Mouse (Mus musculus) liver, adult 10 weeks (tissue): ENCODE results near the gene S100a7a. TPM values are rescaled to one million over a fixed set of nuclear protein-coding genes. Genes with fewer than 3 reads are reported as not detected.

ENCODE experiments used
- polyA plus RNA-seq: library from polyadenylated mRNA; stranded (reverse); fragments of 350-450 nt; fragmentation: Illumina TruSeq; extraction: RNeasy Lipid Tissue Mini Kit (QIAGEN cat#74804); gene quantifications from one replicate; pipeline ENCODE4 v1.2.3, GENCODE M21; 2014; ENCODE audit warnings: low read depth, low replicate concordance

Gene S100a7a
- not detected for polyA plus RNA-seq

DNA sequence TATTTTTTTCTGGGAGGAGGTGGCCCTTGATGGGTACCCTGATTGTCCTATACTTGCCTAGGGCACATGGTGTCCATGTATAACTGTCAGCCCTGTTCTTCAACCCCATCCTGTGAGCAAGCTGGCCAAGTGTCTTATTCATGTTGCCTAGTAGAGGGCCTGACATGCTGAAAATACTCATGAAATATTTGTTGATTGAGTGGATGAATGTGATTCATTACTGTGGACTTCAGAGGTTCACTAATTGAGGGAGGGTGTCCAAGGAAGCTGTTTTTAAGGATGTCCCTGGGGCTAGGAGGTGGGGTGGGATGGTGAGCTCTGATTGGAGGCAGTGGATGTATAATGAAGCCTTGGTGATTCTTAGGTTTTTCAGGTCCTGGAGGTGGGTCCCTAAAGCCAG, at the start of gene S100a7a:
Gene S100a7a, plus strand, starts transcription at position 301 of the 400 bp plus-strand sequence.

DNA sequence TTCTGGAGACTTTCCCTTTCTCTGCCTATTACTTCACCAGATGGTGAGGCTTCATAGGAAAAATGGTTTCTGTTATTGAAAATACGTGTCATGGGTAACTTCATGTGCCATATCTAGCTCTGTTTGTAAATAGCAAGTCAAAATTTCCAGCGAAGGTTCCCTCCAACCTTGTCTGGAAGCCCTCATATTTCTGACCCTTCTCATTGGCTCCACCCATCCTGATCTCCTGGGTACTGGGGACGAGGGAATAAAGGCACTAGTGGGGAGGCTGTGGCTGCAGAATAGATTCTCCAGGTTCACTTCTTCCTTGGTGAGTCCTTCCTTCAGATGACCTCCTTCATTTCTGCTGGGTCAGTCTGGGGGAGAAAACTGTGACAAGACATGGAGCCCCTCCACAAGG, 45.6 kb upstream of the S100a7a start, which contains the start of gene S100a5:
Gene S100a5, plus strand, starts transcription at position 301 of the 400 bp plus-strand sequence.

DNA sequence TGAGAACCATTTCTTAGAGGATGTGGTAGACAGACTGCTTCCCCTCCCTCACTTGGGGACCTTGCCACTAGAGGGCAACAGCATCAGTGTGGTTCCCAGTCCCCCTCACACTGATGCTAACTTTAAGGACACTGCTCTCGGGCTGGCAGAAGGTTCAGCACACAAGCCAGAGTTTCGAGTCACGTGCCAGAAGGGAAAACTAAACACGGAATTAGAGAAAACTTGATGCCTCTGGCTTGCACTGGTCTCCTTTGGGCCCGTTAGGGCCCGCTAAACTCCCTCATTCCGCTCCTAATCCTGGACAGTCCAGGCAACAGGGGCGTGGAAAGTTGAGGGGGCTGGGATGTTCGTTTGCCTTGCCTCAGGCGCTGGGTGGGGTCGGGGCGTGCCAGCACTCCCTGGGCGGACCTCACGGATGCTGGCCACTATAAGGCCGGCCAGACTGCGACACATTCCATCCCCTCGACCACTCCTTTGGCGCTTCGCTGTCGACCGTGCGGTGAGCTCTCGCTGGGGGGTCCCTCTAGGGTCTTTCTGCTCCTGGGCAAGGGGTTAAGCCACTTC, 41.0 kb upstream of the S100a7a start, which contains the start of gene S100a6:
Gene S100a6, plus strand, starts transcription at position 155 of the 564 bp plus-strand sequence.

DNA sequence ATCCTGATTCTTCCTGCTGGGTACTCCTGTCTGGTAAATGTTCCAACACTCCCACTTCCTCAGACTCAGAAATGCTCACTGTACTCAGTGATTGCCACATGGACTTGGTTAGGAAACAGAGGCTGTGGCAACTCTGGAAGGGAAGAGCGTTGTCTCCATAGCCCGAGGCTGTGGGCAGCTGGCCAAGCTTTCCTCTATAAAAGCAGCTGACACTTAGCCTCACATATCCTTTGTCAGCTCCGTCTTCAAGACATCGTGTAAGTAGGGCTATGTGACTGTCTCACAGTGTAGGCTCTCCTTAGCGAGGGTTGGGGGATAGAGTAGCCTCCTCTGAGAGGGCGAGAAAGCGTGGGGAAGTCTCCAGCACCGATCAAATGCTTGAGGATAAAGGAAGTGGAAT, 15.0 kb downstream of the S100a7a start, which contains the start of gene S100a8:
Gene S100a8, plus strand, starts transcription at position 133 of the 400 bp plus-strand sequence.

DNA sequence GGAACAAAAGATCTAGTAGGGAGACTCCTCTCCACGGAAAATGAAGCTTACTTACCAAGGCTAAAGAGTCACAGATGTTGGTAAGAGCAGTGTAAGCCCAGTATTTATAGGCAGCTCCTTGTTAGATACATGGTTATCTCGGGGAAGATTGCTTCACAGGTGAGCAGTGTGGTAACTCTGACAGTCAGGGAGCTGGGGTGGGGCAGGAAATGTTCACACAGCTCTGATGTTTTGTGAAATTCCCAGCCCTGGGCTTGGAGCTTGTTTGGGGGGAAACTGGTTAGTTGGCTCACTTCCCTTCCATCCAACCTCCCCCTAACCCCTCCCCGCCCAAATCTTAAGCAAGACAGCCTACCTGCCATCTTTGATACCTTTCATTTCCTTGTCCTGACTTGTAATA, 41.8 kb downstream of the S100a7a start, which contains the start of gene S100a9:
Gene S100a9, minus strand, starts transcription at position 109 of the 400 bp plus-strand sequence.

Other genes starting within 250 kb of the S100a7a start
- gene Ints3, start 220.4 kb upstream of the S100a7a start, polyA plus RNA-seq: 3.6 TPM
- gene Npr1, start 188.2 kb upstream of the S100a7a start, polyA plus RNA-seq: 3.0 TPM
- 16.2 TPM for gene Ilf2, start 177.9 kb upstream of the S100a7a start, polyA plus RNA-seq
- gene Snapin, start 163.0 kb upstream of the S100a7a start, polyA plus RNA-seq: 31.9 TPM
- 71.7 TPM for gene Chtop, start 144.5 kb upstream of the S100a7a start, polyA plus RNA-seq
- 118 TPM for gene S100a1, start 139.6 kb upstream of the S100a7a start, polyA plus RNA-seq
- 21.7 TPM for gene S100a13, start 139.6 kb upstream of the S100a7a start, polyA plus RNA-seq
- not detected for gene S100a14, start 127.2 kb upstream of the S100a7a start, polyA plus RNA-seq
- gene S100a16, start 116.8 kb upstream of the S100a7a start, polyA plus RNA-seq: 12.6 TPM
- not detected for gene S100a3, start 93.4 kb upstream of the S100a7a start, polyA plus RNA-seq
- gene S100a2, start 63.8 kb upstream of the S100a7a start, polyA plus RNA-seq: not detected
- not detected for gene Gm42674, start 52.1 kb upstream of the S100a7a start, polyA plus RNA-seq
- 1.1 TPM for gene S100a4, start 50.2 kb upstream of the S100a7a start, polyA plus RNA-seq
- gene S100a5, start 45.5 kb upstream of the S100a7a start, polyA plus RNA-seq: not detected
- gene S100a6, start 41.1 kb upstream of the S100a7a start, polyA plus RNA-seq: 1.2 TPM
- 4.1 TPM for gene S100a8, start 15.0 kb downstream of the S100a7a start, polyA plus RNA-seq
- 2.4 TPM for gene S100a9, start 41.7 kb downstream of the S100a7a start, polyA plus RNA-seq
- gene Pglyrp4, start 72.9 kb downstream of the S100a7a start, polyA plus RNA-seq: not detected
- not detected for gene Gm5849, start 123.9 kb downstream of the S100a7a start, polyA plus RNA-seq